Mouse (Mus musculus) erythroid progenitor cell, adult 5-6 weeks (primary cell): ENCODE results near the gene Akap5. TPM values are rescaled to one million over a fixed set of nuclear protein-coding genes. Genes with fewer than 3 reads are reported as not detected.

ENCODE experiments used
- ATAC-seq: replicated peaks from 2 replicates; pipeline ENCODE4 v1.8.0; 2016; ENCODE audit warnings: moderate number of reproducible peaks, mild to moderate bottlenecking, moderate TSS enrichment, inconsistent platforms; ENCODE audit not compliant: poor library complexity, low FRiP score, severe bottlenecking
- total RNA-seq, 2 experiments: library from RNA; stranded (forward) in 1 of 2; stranded (reverse) in 1 of 2; fragments of 150-400 nt in 1 of 2; fragments of 186-747, 209-891 nt in 1 of 2; gene quantifications; 2 replicates each; pipeline versions ENCODE4 v1.2.3 to v1.2.4; 2015 to 2017; ENCODE audit warnings: low replicate concordance in 2 of 2

The Akap5 gene
- total RNA-seq, 2 experiments from 2014 or later = not detected

DNA sequence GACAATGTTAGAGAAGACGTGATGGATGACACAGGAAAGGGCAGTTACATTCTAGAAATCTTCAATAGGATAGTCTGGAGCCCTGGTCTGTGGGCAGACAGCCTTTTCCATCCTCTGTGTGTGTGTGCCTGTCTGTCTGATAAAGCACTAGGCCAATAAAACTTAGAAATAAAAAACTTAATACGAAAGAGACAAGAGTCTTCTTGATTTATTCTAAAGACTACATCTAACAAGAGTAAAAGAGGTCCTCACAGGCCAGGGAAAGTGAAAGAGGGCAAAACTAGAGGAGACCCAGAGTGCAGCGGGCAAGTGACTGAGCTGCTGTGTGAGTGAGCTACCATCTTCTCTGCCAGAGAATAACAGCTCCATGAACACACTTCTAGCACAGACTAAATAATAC, 41.6 kb downstream of the Akap5 start:
- ATAC-seq = no peak

GRCm38 (mm10) chr12:76367096-76367995, 42.7 kb downstream of the Akap5 start:
- ATAC-seq = no peak

DNA sequence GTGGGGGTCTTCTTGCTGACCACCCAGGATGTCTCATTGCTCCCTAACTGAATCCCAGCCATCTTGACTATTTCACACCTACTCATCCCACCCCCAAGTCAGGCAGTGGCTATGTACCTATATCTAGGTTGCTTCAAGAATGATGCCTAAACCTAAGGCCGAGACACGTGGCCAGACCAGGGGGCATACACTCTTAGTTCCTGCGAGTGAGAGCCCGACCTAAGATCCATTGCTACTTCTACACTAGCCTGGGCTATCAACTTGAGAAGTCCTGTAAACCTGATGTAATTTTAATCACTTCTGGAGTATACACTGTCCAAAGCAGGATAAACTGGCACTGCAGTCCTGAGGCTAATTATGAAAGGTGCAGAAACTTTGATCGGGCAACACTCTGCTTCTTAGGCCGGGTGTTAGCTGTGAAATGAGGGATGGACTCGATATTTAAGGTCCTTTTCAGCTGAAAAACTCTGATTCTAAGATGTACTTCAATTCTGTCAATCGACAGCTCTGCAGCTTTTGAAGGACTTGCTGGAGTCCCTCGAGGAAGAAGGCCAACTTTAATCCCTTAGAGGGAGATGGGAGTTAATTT, 43.6 kb downstream of the Akap5 start:
- no peak for ATAC-seq

DNA sequence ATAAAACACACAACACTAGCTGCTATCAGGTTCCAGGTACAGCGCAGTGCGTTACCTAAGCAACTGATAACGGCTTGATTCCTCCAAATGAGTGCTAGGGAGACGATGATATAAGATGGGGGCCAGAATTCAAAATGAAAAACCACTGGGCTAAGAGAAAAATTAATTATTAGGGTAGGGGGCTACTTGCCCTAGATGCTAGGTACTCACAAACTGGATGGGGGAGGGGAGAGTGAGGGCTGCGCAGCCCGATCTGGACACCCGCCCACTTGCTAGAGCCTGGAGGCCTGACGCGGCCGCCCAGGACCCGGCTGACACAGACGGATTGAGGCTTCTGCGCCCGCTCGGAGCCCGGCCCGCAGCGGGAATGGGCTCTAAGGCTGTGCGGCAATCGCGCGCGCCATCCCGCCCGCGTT, 44.1 kb downstream of the Akap5 start:
- peak; percentile 27; the same call in 1 of the 2 replicates for ATAC-seq

GRCm38 (mm10) chr12:76369206-76369977, 44.7 kb downstream of the Akap5 start, which contains the start of gene Zbtb25:
Gene Zbtb25, minus strand, starts transcription at chr12:76369602.
- ATAC-seq = peak; percentile 67

DNA sequence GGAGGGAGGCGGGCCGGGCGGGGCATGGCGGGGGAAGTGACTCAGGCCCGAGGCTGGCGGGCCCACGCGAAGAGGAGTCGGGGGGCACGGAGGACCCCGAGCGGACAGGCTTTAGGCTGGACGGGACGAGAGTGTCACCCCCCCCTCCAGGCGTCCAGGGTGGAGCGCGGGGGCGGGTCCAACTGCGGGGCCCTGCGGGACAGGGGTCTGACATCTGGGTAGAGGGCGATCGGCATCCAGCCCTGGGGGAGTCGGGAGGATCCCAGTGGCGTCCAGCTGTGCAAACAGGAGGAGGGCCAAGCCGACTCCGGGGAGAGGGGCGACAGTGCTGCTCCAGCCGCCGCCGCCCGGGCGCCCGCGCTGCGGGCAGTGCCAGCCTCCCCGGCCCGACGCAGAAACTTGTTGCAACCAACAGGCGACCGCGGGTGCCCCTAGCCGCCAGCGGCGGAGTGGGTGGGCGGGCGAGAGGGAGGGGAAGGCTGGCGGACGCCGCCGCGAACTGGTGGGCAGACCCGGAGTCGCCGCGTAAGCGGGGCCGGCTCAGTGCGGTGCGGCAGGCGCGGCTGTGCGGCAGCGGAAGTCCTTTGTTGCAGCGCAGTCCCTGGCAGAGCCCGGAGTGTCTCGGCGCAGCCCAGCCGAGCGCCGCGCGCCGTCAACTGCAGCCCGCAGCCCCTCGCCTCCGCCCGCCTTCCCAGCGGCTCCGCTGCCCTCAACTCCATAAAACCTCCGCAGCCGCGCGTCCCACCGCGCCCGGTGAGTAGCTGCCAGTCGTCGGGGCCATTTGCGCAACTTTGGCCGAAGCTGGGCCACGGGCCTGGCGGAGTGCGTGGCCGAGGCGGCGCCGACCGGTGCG, 45.5 kb downstream of the Akap5 start, which contains the start of gene Zbtb1:
Gene Zbtb1, plus strand, starts transcription at position 289 of the 853 bp plus-strand sequence.
- ATAC-seq = peak; percentile 11; the same call in 1 of the 2 replicates

- ATAC-seq = peak; percentile 59
These were observed 46.3 kb downstream of the Akap5 start for GRCm38 (mm10) chr12:76370831-76371571.

DNA sequence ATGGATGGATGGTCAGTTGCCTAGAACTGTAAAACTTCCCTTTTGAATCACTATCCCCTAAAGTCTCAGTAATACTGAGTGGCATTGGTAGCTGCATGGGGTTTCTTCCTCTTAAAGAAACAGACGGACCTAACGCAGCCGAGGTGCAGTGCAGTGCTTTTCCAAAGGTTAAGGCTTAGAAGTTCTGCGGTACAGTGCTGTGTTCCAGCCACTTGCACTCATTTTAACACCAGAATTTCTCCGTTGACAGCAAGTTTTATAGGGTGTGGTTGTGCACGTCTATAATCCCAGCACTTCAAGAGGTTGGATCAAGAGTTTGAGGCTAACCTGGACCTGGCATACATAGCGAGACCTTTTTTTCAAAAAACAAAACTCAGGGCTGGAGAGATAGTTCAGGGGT, 47.4 kb downstream of the Akap5 start:
- ATAC-seq = no peak

- ATAC-seq = no peak
These were observed 48.5 kb downstream of the Akap5 start for GRCm38 (mm10) chr12:76372881-76373818.

- no peak for ATAC-seq
These were observed 49.3 kb downstream of the Akap5 start for GRCm38 (mm10) chr12:76373991-76374390.

- ATAC-seq = no peak
These were observed 50.2 kb downstream of the Akap5 start for GRCm38 (mm10) chr12:76374911-76375310.

DNA sequence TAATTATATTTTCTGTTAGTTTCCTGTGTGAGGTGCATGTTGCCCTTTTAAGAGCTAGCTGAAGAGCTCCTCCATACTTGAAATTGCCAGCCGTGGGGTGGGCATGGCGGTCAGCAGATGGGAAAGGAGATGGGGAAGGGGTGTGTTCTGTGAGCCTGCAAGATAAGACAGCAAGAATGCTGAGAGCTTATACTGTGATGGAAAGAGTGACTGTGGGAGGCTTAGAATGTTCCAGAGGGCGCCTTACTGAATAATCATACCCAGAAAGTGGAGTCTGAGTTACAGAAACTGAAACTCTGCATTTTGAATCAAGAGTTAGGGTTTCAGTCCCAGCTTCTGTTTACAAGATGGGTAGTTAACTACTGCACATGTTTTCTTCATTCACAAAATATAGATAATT, 50.8 kb downstream of the Akap5 start:
- peak; percentile 33 for ATAC-seq

- ATAC-seq = peak; percentile 77
These were observed 52.0 kb downstream of the Akap5 start for GRCm38 (mm10) chr12:76376649-76377048.

- no peak for ATAC-seq
These were observed 52.4 kb downstream of the Akap5 start for GRCm38 (mm10) chr12:76377059-76377458.

DNA sequence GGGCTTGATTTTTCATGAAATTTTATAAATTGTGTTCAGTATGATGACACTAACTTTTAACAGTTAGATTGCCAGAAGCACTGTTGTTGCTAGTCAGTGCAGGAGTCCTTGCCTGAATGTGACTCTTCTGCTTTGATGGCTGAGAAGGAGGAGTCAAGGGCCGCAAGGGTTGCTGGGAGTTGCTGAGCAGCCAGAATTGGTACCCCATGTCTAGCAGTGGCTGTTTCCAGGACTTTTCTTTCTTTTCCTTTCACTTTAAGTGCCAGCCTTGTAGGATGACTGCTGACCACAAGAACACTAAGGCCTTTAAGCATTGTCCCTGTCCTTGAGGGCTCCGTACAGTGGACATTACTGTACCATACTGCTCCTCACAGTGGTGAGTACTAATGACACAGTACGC, 53.0 kb downstream of the Akap5 start:
- no peak for ATAC-seq

GRCm38 (mm10) chr12:76378556-76378955, 53.9 kb downstream of the Akap5 start:
- no peak for ATAC-seq

- no peak for ATAC-seq
These were observed 55.5 kb downstream of the Akap5 start for GRCm38 (mm10) chr12:76380151-76380550.
